Mouse (Mus musculus) embryonic fibroblast, embryonic 13.5 days (primary cell): ENCODE measurements around the gene Cfap43.

Experiments used
- CTCF ChIP-seq: IDR thresholded peaks from 2 replicates; pipeline ENCODE4 v1.5.1; 2011; ENCODE audit warnings: mild to moderate bottlenecking, control low read depth, low read length, moderate library complexity, borderline replicate concordance; ENCODE audit not compliant: insufficient read depth
- POLR2A ChIP-seq: IDR thresholded peaks from 2 replicates; pipeline ENCODE4 v1.6.1; 2011; ENCODE audit warnings: low read depth, mild to moderate bottlenecking, control low read depth, low read length, moderate library complexity

DNA sequence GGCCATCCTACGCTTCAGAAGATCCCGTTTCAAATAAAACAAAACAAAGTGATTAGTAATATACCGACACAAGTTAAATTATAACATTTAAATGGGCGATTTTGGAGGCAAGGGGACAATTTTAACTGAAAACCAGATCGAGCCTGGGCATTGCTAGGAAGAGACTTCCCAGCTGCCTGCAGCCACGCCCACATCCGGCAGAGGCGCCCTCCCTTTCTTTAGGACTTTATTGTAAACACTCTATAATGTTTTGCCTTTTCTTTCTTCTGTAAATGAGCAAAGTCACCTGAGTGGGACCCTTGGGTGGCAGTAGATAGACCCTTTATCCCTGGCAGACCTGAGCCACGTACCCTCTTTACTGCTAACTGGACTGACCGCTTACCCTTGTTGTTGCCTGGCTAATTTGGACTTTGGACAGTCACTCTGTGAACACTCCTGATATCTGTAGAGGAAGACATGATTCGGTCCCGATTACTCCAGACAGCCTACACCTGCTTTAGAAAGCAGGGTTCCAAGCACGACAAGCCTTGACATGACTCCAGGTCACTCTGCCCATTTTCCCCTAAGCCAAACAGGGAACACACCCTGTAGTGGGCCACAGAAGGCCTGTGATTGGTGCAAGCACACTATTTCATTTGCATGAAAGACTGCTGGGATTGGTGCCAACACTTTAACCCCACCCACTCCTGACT lies 213.9 kb downstream of the Cfap43 start:
- TF ChIP-seq CTCF (no peak), POLR2A (no peak)
